Mouse (Mus musculus): Measurements from ENCODE around the gene Sfxn5.

The Sfxn5 gene

DNA sequence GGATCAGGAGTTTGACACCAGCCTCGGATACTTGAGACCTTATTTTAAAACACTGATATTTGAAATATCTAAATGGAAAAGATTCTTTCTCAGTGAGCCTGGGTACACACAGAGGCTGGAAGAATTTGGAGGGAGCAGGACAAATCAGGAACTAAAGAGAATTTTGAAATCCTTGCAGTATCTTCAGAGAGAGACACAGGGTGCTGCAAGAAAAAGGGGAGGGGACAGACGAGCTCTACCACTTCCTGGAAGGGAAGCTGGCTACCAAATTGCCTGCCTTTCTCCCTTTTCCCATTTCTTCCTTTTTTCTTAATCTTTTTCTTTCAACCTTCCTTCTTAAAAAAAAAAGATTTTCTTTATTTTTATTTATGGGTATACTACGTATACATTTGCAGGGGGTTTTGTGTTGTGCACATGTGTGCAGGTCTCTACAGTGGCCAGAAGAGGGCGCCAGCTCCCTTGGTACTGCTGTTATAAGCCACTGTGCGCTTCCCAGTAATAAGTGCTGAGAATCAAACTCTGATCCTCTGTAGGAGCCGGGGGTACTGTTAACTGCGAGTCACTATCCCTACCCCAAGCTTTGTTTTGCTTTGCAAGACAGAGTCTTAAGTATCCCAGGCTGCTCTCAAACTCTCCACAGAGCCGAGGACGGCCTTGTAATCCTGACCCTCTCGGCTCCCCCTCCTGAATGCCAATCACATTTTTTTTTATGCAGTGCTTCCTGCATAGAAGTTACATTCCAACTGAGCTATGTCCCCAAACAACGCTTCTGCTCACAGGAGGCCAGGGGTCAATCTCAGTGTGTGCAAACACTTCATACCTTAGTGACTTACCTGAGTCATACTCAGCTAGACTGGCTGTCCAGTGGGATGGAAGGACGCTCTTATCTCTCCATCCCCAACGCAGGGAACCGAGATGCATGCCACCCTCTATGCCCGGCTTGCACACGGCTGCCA, 42.1 kb downstream of the Sfxn5 start:
- no peak for DNase-seq (ENCODE audit: low read depth, low spot score)

DNA sequence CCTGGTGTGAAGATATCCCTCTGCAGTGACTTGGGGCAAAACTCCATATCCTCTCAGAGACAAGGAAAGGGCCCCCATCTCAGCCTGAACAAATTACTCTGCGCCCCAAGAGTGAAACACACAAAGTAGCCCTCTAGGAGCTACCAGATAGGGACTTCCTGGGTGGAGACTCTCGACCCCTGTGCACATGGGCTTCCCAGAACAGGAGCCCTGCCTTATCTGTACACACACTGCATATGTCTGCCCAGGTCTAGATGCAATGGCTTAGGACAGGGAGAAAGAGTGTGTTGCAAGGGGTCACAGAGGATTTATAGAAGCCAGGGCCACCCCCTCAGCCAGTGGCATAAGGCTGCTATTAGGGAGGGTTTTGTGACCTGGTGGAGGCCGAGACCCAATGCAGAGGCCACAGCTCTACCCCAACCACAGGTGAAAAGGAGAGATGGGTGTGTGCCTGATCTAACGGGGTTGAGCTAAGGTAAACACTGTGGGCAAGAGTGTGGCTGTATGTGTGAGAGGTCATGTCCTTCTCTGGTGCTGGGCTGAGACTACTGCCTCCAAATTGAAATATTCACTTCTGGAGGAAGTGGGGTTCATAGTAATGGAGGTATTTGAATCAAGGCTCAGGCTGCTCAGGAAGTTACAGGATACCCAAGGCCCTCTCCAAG, 44.9 kb downstream of the Sfxn5 start:
- no peak for DNase-seq (ENCODE audit: low read depth, low spot score)

DNA sequence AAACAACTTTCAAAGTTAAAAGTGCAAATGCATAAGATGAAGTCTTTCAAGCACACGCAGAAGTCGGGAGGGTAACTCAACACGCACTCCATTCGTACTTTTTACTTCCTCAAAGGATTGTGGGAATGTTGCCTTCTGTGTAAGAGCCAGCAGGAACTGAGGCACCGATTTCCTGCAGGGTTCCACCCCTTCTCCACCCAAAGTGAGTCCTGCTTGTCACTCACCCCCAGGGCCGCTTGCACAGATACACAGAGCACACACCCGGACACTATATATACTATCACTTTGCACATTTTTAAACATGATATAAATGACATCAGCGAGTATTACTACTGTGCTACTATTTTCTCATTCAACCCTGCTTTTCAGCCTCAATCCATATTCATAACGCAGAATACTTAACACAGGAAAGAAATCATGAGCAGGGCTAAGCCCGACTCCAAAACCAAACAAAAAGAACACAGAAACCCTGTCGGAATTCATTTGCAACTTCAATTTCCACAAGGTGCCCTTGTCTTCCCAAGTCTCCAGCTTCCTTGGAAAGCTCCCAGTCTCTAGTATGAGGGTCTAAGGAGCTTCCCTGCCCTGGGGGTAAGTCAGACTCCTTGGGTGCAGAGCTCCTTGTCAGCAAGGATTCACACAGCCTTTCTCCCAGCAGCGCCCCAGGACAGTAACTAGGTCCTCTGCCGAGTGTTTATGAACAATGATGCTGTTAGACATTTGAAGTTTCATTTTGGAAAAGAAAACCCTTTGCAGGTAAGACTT, 46.8 kb downstream of the Sfxn5 start:
- no peak for DNase-seq (ENCODE audit: low read depth, low spot score)

DNA sequence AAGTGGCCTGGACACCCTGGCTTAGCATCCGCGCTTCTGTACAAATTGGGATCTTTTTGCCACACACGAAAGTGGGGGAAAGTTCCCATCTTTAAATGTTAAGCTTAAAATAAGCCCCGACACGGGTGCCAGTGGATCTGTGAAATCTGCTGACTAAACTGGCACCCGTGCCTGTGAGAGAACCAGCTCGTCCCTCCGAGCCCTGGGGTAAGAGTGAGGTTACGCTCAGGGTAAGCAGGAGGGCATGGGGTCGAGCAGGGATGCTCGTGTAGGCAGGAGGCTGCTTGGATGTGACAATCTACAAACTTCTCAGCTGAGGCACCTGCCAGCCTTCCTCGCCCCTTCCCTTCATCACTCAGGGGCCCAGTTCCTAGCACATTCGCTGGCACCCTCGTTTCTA, 52.4 kb downstream of the Sfxn5 start:
- DNase-seq (ENCODE audit: low read depth, low spot score): no peak

DNA sequence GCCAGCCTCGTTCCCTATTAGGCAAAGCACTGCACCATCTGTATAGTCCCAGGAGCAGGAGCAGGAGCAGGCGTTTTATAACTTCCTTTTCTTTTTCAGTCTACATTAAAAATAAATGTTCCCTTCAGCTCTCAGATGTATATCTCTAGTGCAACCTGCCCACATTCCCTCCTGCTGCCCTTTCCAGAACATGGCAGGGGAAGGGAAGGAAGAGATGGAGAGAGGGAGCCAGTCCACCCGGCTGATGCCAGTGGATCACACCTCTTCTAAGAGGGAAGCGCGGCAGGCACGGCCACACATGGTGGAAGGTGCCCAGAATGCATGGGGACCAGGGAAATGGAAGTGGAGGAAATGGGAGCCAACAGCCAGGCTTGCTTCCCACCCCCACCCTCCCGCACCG, 56.7 kb downstream of the Sfxn5 start:
- no peak for DNase-seq (ENCODE audit: low read depth, low spot score)

DNA sequence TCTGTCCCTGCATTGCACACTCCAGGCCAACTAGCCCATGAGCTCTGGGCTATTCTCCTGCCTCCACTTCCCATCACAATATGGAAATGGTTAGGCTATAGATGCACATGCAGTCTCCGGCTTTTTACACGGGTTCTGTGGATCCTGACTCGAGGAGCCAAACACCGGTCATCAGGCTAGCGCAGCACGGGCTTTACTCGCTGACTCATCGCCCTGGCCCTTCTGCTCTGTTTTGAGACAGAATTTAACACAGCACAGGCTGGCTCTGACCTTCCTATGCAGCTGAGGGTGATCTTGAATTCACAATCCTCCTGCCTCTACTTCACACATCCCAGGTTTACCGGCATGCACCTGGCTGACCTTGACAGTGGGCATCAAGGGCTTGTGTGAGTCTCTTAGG, 60.8 kb downstream of the Sfxn5 start:
- no peak for DNase-seq (ENCODE audit: low read depth, low spot score)

DNA sequence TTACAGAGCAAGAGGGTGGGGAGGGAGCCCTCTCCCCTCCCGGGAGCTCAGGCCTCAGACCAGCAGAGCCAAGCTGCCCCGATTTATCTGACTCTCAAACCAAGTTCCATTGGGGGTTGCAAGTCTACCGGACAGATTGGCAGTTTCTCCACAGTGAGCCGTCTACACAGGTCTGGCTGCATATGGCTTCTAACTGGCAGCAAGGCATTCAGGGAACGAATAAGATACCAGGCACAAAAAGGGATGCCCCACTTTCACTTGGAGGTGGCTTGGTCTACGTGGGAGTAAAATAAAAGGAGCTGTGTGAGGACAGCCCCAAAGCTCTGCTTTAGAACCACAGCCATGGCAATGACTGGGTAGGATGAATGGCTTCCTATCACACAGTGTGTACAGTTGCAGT, 67.2 kb downstream of the Sfxn5 start:
- no peak for DNase-seq (ENCODE audit: low read depth, low spot score)

DNA sequence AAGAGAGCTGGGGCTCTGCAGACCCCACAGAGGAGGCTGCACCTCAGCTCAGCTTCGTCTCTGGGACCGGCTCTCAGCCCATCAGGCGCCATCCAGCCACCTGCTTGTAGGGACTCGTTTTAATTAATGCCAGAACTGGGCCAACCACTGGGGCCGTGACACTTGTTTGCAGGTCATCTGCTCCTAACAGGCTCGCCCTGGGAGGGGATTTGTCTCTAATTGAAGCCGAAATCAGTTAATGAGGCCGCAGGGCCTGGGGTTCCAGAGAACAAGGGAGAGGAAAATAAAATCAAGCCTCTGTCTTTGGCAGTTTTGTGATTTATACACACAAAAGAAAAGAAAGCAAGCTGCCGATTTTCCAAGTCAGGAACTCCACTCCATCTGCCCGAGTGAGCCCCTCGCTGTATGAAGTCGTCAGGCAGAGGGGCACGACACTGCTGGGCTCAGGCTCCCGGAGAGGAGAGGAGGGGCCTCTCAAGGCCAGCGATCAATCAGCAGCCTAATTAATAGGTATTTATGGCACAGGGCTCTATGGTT, 68.2 kb downstream of the Sfxn5 start:
- DNase-seq (ENCODE audit: low read depth, low spot score): no peak

DNA sequence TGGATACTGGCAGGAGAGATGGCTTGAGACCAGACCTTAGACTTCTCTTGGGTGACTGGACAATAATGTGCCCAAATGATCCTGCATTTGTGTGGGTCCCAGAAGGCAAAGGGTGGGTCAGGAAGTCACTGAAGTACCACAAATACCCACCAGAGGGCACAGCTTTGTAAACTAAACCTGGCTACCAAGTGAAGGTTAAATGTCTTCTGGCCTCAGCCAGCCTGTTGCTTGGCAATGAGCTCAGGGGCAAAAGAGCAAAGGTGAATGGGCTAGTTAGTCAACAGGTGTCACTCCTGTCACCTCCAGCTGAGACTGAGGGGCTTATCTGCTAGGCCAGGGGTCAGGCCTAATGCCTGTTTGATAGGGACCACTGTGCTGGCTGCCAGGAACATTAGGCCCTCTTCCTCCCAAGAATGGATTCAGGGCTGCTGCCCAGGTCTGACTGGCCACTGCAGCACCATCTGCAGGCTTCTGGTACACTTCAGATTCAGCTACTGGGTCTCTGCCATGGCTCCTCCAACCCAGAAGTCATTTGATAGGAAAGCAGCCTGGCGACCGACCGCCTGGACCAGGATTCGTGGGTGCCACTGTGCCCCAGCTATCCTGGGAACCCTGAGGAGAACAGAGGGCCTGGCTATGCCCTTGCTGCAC, 70.2 kb downstream of the Sfxn5 start:
- DNase-seq (ENCODE audit: low read depth, low spot score): no peak

DNA sequence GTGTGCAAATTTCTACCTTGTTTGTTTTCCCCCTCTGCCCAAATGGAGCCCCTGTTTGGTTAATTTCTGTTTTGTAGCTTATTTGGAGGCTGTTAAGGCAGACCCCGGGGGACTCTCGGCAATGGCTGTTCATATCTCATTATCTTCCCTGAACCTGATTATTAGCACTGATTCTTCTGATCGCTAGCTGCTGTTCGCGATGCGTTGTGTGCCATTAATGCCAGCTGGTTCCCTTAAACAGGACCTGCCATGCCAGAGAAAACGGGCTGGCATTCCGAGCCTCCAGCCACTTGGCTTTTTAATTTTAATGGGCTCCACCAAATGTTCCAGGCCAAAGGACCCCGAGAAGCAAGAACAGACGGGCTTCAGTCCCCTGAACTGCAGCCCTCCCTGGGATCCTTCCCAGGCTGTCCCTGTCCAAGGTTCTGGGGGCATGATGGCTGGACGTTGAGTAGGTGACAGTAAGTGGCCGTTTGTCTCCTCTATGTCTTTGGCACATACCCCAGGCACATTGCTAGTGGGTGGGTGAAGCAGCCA, 74.1 kb downstream of the Sfxn5 start:
- DNase-seq (ENCODE audit: low read depth, low spot score): no peak

DNA sequence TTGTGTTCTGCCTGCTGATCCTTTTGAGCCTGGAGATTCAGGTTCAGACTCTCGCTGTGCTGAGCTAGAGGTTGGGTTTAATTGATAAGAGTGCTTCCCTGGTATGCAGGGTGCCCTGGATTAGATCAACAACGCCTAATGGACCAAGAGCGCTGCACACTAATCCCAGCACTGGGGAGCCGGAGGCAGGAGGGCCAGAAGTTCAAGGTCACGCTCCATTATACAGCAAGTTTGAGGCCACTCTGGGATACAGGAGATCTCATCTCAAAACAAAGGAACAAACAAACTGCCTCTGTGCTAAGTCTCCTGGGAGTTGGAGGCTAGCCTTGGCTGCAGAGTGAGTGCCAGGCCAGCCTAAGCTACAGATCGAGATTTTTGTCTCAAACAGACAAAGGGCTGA, 77.6 kb downstream of the Sfxn5 start:
- DNase-seq (ENCODE audit: low read depth, low spot score): no peak

DNA sequence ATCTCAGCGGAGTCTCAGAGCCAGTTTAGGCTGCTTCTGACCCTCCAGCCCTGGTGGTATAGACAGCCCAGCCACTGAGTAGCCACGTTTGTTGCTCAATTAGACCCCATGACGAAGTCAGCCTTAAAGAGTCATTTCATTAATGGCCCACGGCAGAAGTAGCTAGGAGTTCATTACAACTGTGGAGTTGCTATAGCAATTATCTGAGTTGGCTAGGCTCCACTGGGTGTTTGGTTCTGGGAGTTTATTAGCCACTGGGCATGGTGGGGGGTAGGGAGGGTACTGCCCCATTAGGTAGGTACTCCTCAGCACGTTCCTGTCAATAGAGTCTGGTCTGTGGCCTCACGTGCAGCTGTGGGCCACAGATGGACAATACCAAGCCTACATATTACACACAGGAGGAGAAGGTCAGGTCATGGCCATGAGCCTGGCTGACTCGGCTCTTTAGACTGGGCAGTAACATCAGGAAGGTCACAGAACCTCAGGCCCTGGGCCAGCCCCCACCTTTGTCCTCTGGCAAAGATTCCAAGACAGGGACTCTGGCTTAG, 79.2 kb downstream of the Sfxn5 start:
- no peak for DNase-seq (ENCODE audit: low read depth, low spot score)

DNA sequence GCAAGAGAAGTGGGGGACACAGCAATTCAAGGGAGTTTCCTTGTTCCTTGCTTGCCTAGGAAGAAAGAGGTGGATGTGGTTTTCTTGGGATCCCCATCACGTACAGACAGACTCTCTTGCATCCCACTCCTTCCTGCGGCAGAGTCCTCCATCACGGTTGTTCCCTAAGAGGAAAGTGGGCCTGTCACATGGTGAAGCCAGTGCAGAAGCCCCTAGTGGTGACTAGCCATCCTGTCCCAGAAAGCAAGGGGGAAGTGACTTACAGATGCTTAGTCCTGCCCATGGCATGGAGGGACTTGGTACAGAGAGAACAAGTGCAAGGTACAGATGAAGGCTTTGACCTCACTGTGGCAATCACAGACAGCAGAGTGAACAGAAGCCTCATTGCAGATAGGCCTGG, 79.9 kb downstream of the Sfxn5 start:
- no peak for DNase-seq (ENCODE audit: low read depth, low spot score)

DNA sequence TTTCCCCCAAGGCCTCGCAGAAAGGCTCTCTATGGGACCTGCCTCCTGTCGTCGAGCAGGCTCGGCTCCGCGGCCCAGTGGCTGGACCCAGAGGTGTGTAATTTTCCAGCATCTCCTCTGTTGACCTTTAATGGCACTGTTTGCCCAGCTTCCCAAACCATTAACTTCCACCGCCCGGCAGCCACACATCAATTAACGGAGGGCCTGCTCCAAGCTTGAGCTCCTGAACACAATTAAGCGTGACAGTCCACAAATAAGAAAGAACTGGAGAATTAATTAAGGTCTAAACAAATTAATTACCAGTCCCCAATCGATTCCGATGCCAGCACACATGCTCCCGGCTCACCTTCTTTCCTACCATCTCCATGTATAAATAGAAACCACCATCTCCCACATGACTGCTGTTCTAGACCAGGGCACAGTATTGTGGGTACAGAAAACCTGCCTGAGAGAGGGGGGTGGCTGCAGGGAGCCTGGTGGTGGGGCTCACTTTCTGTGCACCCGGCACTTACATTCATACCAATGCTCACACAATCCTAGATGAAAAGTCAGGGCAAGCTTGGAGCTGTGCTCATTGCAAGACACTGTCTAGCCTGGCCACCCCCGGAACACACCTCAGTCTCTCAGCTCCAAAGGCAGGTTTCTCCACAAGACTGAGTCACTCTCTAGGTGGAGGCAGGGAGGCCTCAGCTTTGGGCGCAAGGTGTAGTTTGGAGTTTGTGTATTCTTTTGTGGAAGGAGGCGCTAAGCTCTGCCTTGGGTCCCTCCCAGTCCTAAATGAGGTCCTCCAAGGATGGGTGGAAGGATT, 80.8 kb downstream of the Sfxn5 start:
- DNase-seq (ENCODE audit: low read depth, low spot score): no peak

DNA sequence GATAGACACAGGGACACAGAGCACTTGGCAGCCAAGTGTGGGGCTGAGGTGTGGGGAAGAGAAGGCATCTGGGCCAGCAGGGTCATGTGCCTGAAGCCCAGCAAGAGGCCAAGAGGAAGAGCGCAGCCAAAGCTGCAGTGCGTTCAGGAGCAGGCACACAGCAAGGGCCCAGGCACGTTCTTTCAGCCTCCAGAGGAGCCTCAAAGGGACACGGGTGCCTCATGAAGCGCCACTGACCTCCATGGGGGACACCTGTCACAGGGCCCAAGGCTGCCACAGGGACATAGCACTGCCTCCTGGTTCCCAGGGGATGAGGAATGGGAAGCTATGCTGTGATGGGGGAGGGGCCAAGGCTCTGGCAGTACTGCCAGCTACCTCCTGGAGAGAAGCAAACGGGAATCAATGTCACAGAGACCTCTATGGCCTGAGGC, 82.4 kb downstream of the Sfxn5 start:
- no peak for DNase-seq (ENCODE audit: low read depth, low spot score)

DNA sequence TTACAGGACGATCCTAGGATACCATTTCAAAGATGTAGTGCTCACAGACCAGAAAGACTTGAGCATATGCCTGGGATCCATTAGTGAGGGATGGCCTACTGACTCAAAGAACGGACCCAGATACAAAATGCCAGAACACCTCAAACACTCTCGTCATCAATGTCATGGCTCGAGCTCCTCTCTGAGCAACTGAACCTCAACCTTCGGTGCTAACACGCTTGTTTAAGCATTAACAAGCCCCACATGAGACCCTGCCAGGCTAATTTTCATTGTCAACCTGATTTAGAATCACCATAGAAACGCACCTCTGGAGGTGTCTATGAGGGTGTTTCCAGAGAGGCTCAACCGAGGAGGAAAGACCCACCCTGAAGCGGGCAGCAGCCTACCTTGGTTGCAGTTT, 83.4 kb downstream of the Sfxn5 start:
- DNase-seq (ENCODE audit: low read depth, low spot score): no peak

DNA sequence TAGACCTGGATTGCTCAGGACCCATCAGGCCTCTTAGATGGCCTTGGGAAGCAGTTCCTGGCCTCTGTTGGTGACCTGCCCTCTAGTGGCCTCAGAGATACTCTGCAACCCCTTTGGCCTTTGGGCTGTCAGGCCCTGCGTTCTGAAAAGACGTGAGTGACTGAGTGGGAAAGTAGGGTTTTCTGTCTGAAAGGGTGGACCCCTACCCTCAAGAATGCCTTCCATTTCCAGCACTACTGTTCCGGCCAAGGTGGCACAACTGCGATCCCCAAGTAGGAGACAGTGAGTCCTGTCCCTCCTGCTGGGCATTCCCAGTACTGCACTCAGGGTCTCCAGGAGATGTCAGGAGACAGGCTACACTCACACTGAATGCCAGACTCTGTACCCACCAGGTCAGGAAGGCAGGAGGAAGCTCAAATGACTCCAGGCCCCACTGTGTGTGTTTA, 94.2 kb downstream of the Sfxn5 start:
- peak; percentile 24 for DNase-seq (ENCODE audit: low read depth, low spot score)

DNA sequence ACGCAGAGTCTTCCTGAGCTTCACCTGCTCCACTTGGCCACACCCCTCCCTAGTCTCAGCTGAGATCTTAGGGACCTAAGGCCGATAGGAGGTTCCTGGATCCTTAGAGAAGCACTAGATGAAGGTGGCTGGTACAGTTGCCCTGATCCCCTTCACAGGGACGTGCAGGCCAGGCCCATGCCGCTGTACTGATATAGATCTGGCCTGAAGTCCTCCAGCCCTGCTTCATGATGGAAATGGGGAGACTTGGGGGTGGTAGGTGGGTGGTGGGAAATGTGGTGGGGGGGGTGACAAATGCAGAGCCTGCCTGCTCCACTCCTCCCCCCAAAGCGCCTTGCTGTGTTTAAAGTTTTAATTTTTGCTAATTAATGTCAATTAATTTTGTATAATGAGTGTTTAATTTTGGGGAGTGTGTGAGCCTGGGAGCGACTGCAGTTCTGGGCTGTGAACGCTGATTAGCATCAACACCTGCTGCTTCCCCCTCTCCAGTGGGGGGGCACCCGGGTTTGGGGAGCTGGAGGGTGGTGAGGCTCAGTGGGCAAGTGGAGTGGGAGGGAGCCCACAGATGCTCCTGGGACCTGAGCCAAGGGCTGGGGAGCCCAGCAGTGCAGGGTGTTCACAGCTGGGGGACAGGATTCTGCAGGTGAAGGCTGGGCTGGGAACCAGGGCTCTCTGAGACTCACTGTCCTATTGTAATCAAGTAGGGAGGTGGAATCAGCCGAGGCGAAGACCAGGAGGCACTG, 95.5 kb downstream of the Sfxn5 start:
- no peak for DNase-seq (ENCODE audit: low read depth, low spot score)

DNA sequence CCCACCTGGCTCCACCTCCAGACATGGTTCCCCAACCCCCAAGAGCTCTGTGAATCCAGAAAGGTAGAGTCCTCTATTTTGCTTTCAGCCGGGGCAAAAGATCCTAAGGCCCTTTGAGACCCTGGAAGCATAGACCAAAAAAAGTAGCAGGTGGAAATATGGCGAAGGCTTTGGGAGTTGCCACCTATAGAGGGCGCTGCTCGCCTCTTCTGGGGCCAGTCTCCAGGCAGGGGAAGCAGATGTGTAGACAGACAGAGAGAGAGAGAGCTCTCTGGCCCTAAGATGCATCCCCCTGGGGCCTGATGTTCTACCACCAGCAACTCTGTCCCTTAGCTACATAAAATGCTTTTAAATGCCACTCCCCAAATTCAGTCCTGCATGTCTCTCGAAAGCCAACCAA, 96.2 kb downstream of the Sfxn5 start:
- DNase-seq (ENCODE audit: low read depth, low spot score): no peak

All from CD4-positive helper T cell, adult 2 months (primary cell).